Comparison of ENCODE assay signal across 8 mouse cellular contexts in genomic region chr15:56065872-56066534, GRCm38 (mm10).
DNase-seq lines count a peak whose midpoint lies in the region; ATAC-seq and TF ChIP-seq lines count a peak whose summit lies in the region.

No protein-coding gene starts in this region.

- WGBS in limb, embryonic 13.5 days: 33% methylated on average over 7 of the region's 7 CpGs
- 36% methylated on average over 7 of the region's 7 CpGs for WGBS in stomach, postnatal 0 days

- peak; percentile 76 for TF ChIP-seq CTCF in stomach, postnatal 0 days (IDR thresholded peaks at IDR 0.05; ENCODE audit: low read depth)

- H3K4me2 ChIP-seq in limb, embryonic 13.5 days (replicated peaks): no peak overlapping the region
- H3K4me2 ChIP-seq in stomach, postnatal 0 days (replicated peaks; ENCODE audit: low read depth): no peak overlapping the region

- H3K4me3 ChIP-seq in limb, embryonic 13.5 days: no peak overlapping the region
- H3K4me3 ChIP-seq in stomach, postnatal 0 days (ENCODE audit: low read depth, low read length): no peak overlapping the region

- H3K36me3 ChIP-seq in limb, embryonic 13.5 days: no peaks in the 10 kb centered on the region
- no peaks in the 10 kb centered on the region for H3K36me3 ChIP-seq in stomach, postnatal 0 days (ENCODE audit: control insufficient read depth, insufficient read depth, low read length)

- no peak overlapping the region for H3K27ac ChIP-seq in limb, embryonic 13.5 days
- H3K27ac ChIP-seq in stomach, postnatal 0 days (replicated peaks): no peak overlapping the region

- no peaks in the 10 kb centered on the region for H3K9me3 ChIP-seq in limb, embryonic 13.5 days
- H3K9me3 ChIP-seq in stomach, postnatal 0 days (ENCODE audit: control insufficient read depth, low read length): no peaks in the 10 kb centered on the region

- H3K9ac ChIP-seq in limb, embryonic 13.5 days: no peak overlapping the region
- H3K9ac ChIP-seq in stomach, postnatal 0 days (ENCODE audit: low read length): no peak overlapping the region

- H3K27me3 ChIP-seq in limb, embryonic 13.5 days: no peaks in the 10 kb centered on the region
- H3K27me3 ChIP-seq in stomach, postnatal 0 days (ENCODE audit: control insufficient read depth, insufficient read depth, low read length): no peaks in the 10 kb centered on the region

- no peak for TF ChIP-seq EP300 in stomach, postnatal 0 days (optimal IDR thresholded peaks at IDR 0.05)

- peak; percentile 59 for DNase-seq in kidney, adult 9 months
- no peak for DNase-seq in kidney, adult 11 months
- DNase-seq in ES-CJ7 (ENCODE audit: low read depth, low spot score): peak; percentile 71
- peak; percentile 84 for DNase-seq in embryo, embryonic 10.5 days (ENCODE audit: low spot score)
- DNase-seq in stomach, postnatal 0 days (ENCODE audit: low spot score): no peak
- no peak for DNase-seq in right cerebral cortex, adult 2 months (ENCODE audit: low spot score in 2 of 2)
- no peak for DNase-seq in right cerebral cortex, postnatal 25 days

- 0 out of 2 replicates have a peak, but pooled peaks cover 9% of the 10 kb centered on the region for H3K4me1 ChIP-seq in limb, embryonic 13.5 days
- H3K4me1 ChIP-seq in stomach, postnatal 0 days (replicated peaks; ENCODE audit: control insufficient read depth, insufficient read depth): no peaks in the 10 kb centered on the region

- ATAC-seq in limb, embryonic 13.5 days (ENCODE audit: low FRiP score, low read depth): peak; percentile 78
- ATAC-seq in stomach, postnatal 0 days (ENCODE audit: low FRiP score, low TSS enrichment): peak; percentile 64; the same call in 1 of the 2 replicates

Comparison
In these comparisons a context has a peak if more than half of its experiments do, and no peak if none do; other contexts are left out.
1. DNase-seq: peak in kidney, adult 9 months (single experiment), ES-CJ7 (single experiment) and embryo, embryonic 10.5 days (single experiment); none in kidney, adult 11 months (single experiment), stomach, postnatal 0 days (single experiment), right cerebral cortex, adult 2 months (0 of 2) and right cerebral cortex, postnatal 25 days (single experiment).